13 mouse cellular contexts compared by ENCODE assay signal in genomic region chr5:41811279-41811678, GRCm38 (mm10). TPM values are rescaled to one million over a fixed set of nuclear protein-coding genes. Genes with fewer than 3 reads are reported as not detected.
"Had no signal": no experiment of that assay in that cellular context is flagged by ENCODE, and none has a peak within 500 bp of the region (broad histone marks: within the 10 kb centered on the region; RNA-seq: fewer than 3 reads in every experiment).

No protein-coding gene starts in this region.

- ATAC-seq: midbrain, embryonic 13.5 days; midbrain, embryonic 15.5 days had no signal

- DNase-seq: lung, adult 18-20 months; lung, embryonic 14.5 days; lung, postnatal 10 days; lung, postnatal 4 days; right cerebral cortex, postnatal 14 days; thymus, adult 2 months; thymus, postnatal 25 days; thymus, postnatal 4 days had no signal

RNA-seq across cellular contexts. Expression of gene Nkx3-2, which starts 47.0 kb away (rescaled TPM):
- total RNA-seq: midbrain, postnatal 0 days; monocyte, adult 5-6 weeks; neutrophil, adult 5-6 weeks had no signal
